17 mouse cellular contexts compared by ENCODE assay signal in genomic region chr9:54499291-54499690, GRCm38 (mm10). TPM values are rescaled to one million over a fixed set of nuclear protein-coding genes. Genes with fewer than 3 reads are reported as not detected.
DNase-seq lines count a peak whose midpoint lies in the region; ATAC-seq and TF ChIP-seq lines count a peak whose summit lies in the region.
"Had no signal": no experiment of that assay in that cellular context is flagged by ENCODE, and none has a peak within 500 bp of the region (broad histone marks: within the 10 kb centered on the region; RNA-seq: fewer than 3 reads in every experiment).

No protein-coding gene starts in this region.

- peak; percentile 36 to 42 for DNase-seq in cerebellum, adult 18-20 months
- DNase-seq in cerebellum, postnatal 4 days (ENCODE audit: low spot score in 2 of 2): no peak
- no peak for DNase-seq in left cerebral cortex, adult 2 months (ENCODE audit: extremely low spot score in 1 of 2, low spot score in 2 of 2)
- no peak for DNase-seq in left cerebral cortex, postnatal 4 days
- DNase-seq in cerebellum, postnatal 36 days: peak; percentile 32 to 44
- DNase-seq in midbrain, postnatal 0 days (ENCODE audit: low spot score): no peak
- DNase-seq in spleen, adult 18-20 months: no peak
- no peak for DNase-seq in thymus, postnatal 0 days (ENCODE audit: low spot score)
- DNase-seq: adrenal gland, postnatal 36 days; heart, postnatal 10 days had no signal

- peak overlapping the region; percentile 69 for H3K4me2 ChIP-seq in midbrain, postnatal 0 days (ENCODE audit: low read depth, low read length, poor library complexity, severe bottlenecking)
- H3K4me2 ChIP-seq: liver, embryonic 15.5 days had no signal

- H3K9ac ChIP-seq in midbrain, postnatal 0 days (replicated peaks; ENCODE audit: low read length, poor library complexity, severe bottlenecking): 0 out of 2 replicates have a peak overlapping the region, but pooled peaks have one; percentile 19
- H3K9ac ChIP-seq: liver, embryonic 15.5 days had no signal

- no peak overlapping the region for H3K27ac ChIP-seq in left cerebral cortex, adult 2 months
- H3K27ac ChIP-seq in midbrain, postnatal 0 days (ENCODE audit: low read depth, low read length): no peak overlapping the region
- H3K27ac ChIP-seq: liver, embryonic 15.5 days; macrophage had no signal

- H3K9me3 ChIP-seq in midbrain, postnatal 0 days (ENCODE audit: low read length): no peaks in the 10 kb centered on the region
- H3K9me3 ChIP-seq: liver, embryonic 15.5 days had no signal

- peaks cover 8% of the 10 kb centered on the region; the same call in 1 of the 2 replicates for H3K4me1 ChIP-seq in midbrain, postnatal 0 days (ENCODE audit: insufficient read depth, low read length)

- no peak for TF ChIP-seq CTCF in left cerebral cortex, adult 2 months (IDR thresholded peaks at IDR 0.05)
- TF ChIP-seq CTCF in midbrain, postnatal 0 days (IDR thresholded peaks at IDR 0.05): no peak

- WGBS in midbrain, postnatal 0 days: 76% methylated on average over 6 of the region's 6 CpGs

- peak overlapping the region; percentile 91 for H3K4me3 ChIP-seq in left cerebral cortex, adult 2 months
- H3K4me3 ChIP-seq in midbrain, postnatal 0 days (ENCODE audit: low read depth, low read length): peak overlapping the region; percentile 82; the same call in 1 of the 2 replicates
- H3K4me3 ChIP-seq: liver, embryonic 15.5 days; myocyte had no signal

- H3K36me3 ChIP-seq in midbrain, postnatal 0 days (ENCODE audit: insufficient read depth, low read length): no peaks in the 10 kb centered on the region
- H3K36me3 ChIP-seq: liver, embryonic 15.5 days had no signal

- no peaks in the 10 kb centered on the region for H3K27me3 ChIP-seq in midbrain, postnatal 0 days (ENCODE audit: insufficient read depth, low read length)

- no peak for ATAC-seq in midbrain, postnatal 0 days (ENCODE audit: low FRiP score)
- ATAC-seq: intestine, postnatal 0 days had no signal

- intact Hi-C loops in left cerebral cortex, adult 2 months (cut with DNase I): no loop called here
- intact Hi-C loops in left cerebral cortex, postnatal 4 days (cut with DNase I): no loop called here

RNA-seq across cellular contexts. Expression of gene Dmxl2, which starts 2.1 kb away (rescaled TPM):
- 100 to 1,000 TPM; 203 to 220 TPM for total RNA-seq in left cerebral cortex, adult 2 months (2021)
- 100 to 1,000 TPM; 168 to 174 TPM for total RNA-seq in left cerebral cortex, postnatal 4 days (2021)
- 132 and 158 TPM in 2 replicates for total RNA-seq in midbrain, postnatal 0 days (2014; rRNA removed)
- polyA plus RNA-seq in midbrain, postnatal 0 days (2015; fragmentation: Nextera tagmentation; extraction: Ambion mirVana): 40.7 and 44.7 TPM in 2 replicates
- polyA plus RNA-seq in thymus, postnatal 0 days (2015; fragmentation: Nextera tagmentation; extraction: Ambion mirVana): 1.0 and 1.1 TPM in 2 replicates

RNA-seq across cellular contexts. Expression of gene Sh2d7, which starts 39.5 kb away (rescaled TPM):
- under 1 TPM in 1 of 2 experiments, not detected in 1; 0.11 TPM for total RNA-seq in left cerebral cortex, adult 2 months (2021)
- not detected for total RNA-seq in left cerebral cortex, postnatal 4 days (2021)
- total RNA-seq in midbrain, postnatal 0 days (2014; rRNA removed): 0.33 TPM in 1 of 2 replicates, not detected in the other
- 0.09 TPM in 1 of 2 replicates, not detected in the other for polyA plus RNA-seq in midbrain, postnatal 0 days (2015; fragmentation: Nextera tagmentation; extraction: Ambion mirVana)
- 0.09 and 0.13 TPM in 2 replicates for polyA plus RNA-seq in thymus, postnatal 0 days (2015; fragmentation: Nextera tagmentation; extraction: Ambion mirVana)
- total RNA-seq: adrenal gland, postnatal 36 days; common myeloid progenitor, adult 5-6 weeks; granulocyte monocyte progenitor cell, adult 5-6 weeks; heart, postnatal 10 days; left cerebral cortex, postnatal 25 days had no signal
- polyA plus RNA-seq: intestine, postnatal 0 days; liver, embryonic 15.5 days; macrophage; myocyte had no signal

Comparison
In these comparisons a context has a peak if more than half of its experiments do, and no peak if none do; other contexts are left out.
1. DNase-seq: peak in cerebellum, adult 18-20 months (2 of 2) and cerebellum, postnatal 36 days (2 of 2); none in cerebellum, postnatal 4 days (0 of 2), left cerebral cortex, adult 2 months (0 of 2), left cerebral cortex, postnatal 4 days (single experiment), midbrain, postnatal 0 days (single experiment), spleen, adult 18-20 months (0 of 2) and thymus, postnatal 0 days (single experiment).